Mouse (Mus musculus) megakaryocyte, embryonic 14.5 days (primary cell): ENCODE measurements at regions not wholly inside any gene's neighbourhood (a gene's known extent, or its start where the extent isn't known, plus 50 kb on each side); places are given as distances from the start of the nearest gene placed in this dataset.
"Not testable (repeated sequence)": the region's sequence is repeated elsewhere in the genome, so short reads cannot be mapped to it uniquely, and the experiment has no call there.

Source experiments
- FLI1 ChIP-seq: IDR thresholded peaks from 2 replicates; pipeline ENCODE4 v1.6.1; 2012; ENCODE audit warnings: low read length, inconsistent platforms, mixed read lengths
- GATA1 ChIP-seq: IDR thresholded peaks from 3 replicates; pipeline ENCODE4 v1.6.1; 2012; ENCODE audit warnings: mixed read lengths, low read length, inconsistent platforms, borderline replicate concordance

GRCm38 (mm10) chr6:37741916-37742315 is 128.7 kb upstream of the Trim24 start:
- not testable (repeated sequence) for TF ChIP-seq GATA1, FLI1
